Mouse (Mus musculus) thymus, adult 2 months (tissue): Measurements from ENCODE around the gene Mapk12. TPM values are rescaled to one million over a fixed set of nuclear protein-coding genes. Genes with fewer than 3 reads are reported as not detected.

Experiments
- DNase-seq: peaks from one replicate; pipeline ENCODE4 v3.0.0; 2021
- H3K27ac ChIP-seq: fragments of 200-500 bp; 2 replicates; pipeline ENCODE4 v1.5.1; 2012; ENCODE audit warnings: low read length, control low read depth; ENCODE audit not compliant: control insufficient read depth, insufficient read depth
- H3K27me3 ChIP-seq: fragments of 200-500 bp; 2 replicates; pipeline ENCODE4 v1.6.1; 2012; ENCODE audit warnings: mild to moderate bottlenecking, low read length, moderate library complexity, mixed read lengths; ENCODE audit not compliant: control insufficient read depth, insufficient read depth
- H3K36me3 ChIP-seq: fragments of 200-500 bp; 2 replicates; pipeline ENCODE4 v1.6.1; 2012; ENCODE audit warnings: mild to moderate bottlenecking, low read length, moderate library complexity; ENCODE audit not compliant: control insufficient read depth, insufficient read depth
- H3K4me1 ChIP-seq: fragments of 200-500 bp; replicated peaks from 2 replicates; pipeline ENCODE4 v1.6.1; 2012; ENCODE audit warnings: low read length; ENCODE audit not compliant: control insufficient read depth, insufficient read depth
- H3K4me3 ChIP-seq: fragments of 200-500 bp; 2 replicates; pipeline ENCODE4 v1.5.1; 2012; ENCODE audit warnings: mild to moderate bottlenecking, low read length, control low read depth, moderate library complexity; ENCODE audit not compliant: control insufficient read depth, insufficient read depth
- CTCF ChIP-seq: fragments of 200-500 bp; IDR thresholded peaks from 2 replicates; pipeline ENCODE4 v1.5.1; 2012; ENCODE audit warnings: mild to moderate bottlenecking, control low read depth, low read length, moderate library complexity, borderline replicate concordance; ENCODE audit not compliant: control insufficient read depth, poor library complexity, insufficient read depth; ENCODE audit errors: extremely low read depth
- POLR2A ChIP-seq: fragments of 200-500 bp; IDR thresholded peaks from 2 replicates; pipeline ENCODE4 v1.6.1; 2012; ENCODE audit warnings: mild to moderate bottlenecking, low read length, control low read depth, moderate library complexity; ENCODE audit not compliant: control insufficient read depth, poor library complexity, insufficient read depth; ENCODE audit errors: extremely low read depth
- WGBS: fragments of 180-500 bp; shearing (Covaris S2); methylation state at CpG from one replicate; pipeline ENCODE4 v1.1.7; 2018; 5-methylcytosine and 5-hydroxymethylcytosine counted together
- polyA plus RNA-seq: library from polyadenylated mRNA; depleted of rRNA; stranded (reverse); fragments of >200 nt; gene quantifications from 2 replicates; pipeline ENCODE4 v1.2.3, GENCODE M21; 2012

Mapk12 gene
- polyA plus RNA-seq, 1 experiment = 2.9 TPM

DNA sequence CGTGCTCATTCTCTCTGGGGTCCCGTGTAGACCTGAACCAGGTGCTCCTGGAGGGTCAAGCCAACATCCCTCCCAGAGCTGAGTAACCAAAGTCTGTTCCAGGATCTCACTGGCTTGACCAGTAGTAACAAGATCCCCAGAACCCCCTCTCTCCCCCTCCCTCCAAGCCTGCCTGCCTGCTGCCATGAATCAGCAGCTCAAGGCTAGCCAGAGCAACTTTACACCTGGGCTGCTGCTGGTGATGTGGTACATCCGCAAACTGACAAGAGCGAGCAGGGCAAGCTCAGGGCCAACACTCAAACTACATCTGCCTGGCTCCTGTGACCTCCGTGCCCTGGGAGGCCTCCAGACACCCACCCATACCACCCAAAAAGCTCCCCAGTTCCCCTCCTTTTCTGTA, 940 bp upstream of the Mapk12 start:
- H3K4me1 ChIP-seq = peaks cover 17% of the 10 kb centered on the region
- peaks cover 19% of the 10 kb centered on the region; the same call in 1 of the 2 replicates for H3K27me3 ChIP-seq
- TF ChIP-seq POLR2A (no peak), CTCF (no peak)
- no peak for DNase-seq
- WGBS = 13% methylated on average over 5 of the region's 5 CpGs
- no peak overlapping the region for H3K27ac ChIP-seq
- no peak overlapping the region for H3K4me3 ChIP-seq
- no peaks in the 10 kb centered on the region for H3K36me3 ChIP-seq

DNA sequence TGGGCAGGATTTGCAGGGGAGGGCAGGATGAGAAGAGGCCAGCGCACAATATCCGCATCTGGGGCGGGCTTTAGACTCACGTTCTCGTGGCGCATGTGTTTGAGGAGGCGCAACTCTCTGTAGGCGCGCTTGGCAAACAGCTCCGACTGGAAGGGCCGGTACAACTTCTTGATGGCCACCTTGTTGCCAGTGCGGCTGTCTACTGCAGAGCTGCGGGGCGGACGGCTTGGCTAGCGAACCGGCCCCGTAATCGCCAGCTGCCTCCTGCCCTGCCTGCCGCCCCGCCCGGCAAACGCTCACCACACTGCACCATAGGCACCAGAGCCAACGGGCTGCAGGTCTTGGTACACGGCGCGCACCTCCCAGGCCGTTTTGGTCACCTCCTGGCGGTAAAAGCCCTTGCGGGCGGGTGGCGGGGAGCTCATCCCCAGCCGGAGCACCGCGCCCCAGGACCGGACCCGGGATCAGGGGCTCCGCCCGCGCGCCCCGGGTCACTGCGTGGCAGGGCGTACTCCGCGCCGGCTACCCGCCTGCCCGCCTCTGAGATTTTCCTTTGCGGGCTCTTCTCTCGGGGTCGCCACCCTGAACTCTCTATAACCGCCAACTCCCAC, 350 bp downstream of the Mapk12 start:
- Histone ChIP-seq H3K4me3 (peak overlapping the region; percentile 15; the same call in 1 of the 2 replicates), H3K27ac (no peak overlapping the region), H3K27me3 (peaks cover 19% of the 10 kb centered on the region; the same call in 1 of the 2 replicates), H3K4me1 (peaks cover 9% of the 10 kb centered on the region), H3K36me3 (no peaks in the 10 kb centered on the region)
- TF ChIP-seq CTCF = no peak
- TF ChIP-seq POLR2A = no peak
- DNase-seq = no peak
- 2% methylated on average over 53 of the region's 53 CpGs for WGBS

DNA sequence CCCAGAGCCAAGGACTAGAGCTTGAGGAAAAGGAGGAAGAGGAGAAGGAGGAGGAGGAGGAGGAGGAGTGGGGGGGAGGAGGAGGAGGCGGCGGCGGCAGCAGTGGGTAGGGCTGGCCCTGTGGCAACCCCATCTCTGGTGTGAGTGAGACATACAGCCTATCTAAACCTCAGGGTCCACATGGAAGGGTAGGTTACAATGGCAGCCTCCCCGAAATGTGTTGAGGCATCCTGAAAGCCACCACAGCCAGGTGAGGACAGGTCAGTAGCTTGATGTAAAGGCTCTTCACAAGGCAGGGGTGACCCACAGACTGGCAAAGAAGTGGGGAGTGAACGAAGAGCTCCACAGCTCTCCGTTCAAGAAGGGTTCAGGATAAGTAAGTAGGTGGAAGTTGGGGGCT, 2.0 kb downstream of the Mapk12 start:
- H3K27me3 ChIP-seq = peaks cover 16% of the 10 kb centered on the region; the same call in 1 of the 2 replicates
- no peak for DNase-seq
- TF ChIP-seq CTCF (no peak), POLR2A (no peak)
- H3K4me3 ChIP-seq = no peak overlapping the region
- no peak overlapping the region for H3K27ac ChIP-seq
- WGBS = 88% methylated on average over 6 of the region's 6 CpGs
- H3K36me3 ChIP-seq = no peaks in the 10 kb centered on the region
- H3K4me1 ChIP-seq = 0 out of 2 replicates have a peak, but pooled peaks cover 5% of the 10 kb centered on the region

DNA sequence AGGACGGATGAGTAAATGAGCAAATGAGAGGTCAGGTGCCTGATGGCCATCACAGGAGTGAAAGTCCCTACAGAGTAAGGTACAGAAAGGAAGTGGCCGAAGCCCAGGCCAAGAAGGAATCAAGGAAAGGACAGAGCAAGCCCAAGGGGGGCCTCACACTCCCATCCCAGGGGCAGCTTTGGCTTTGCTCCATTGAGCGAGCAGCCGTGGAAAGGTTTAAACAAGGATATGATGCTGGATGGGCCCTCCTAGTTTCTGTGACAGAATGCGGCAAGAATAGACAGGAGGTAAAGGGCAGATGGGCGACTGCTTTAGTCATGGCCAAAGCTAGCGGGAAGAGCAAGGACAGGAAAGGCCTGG, 2.5 kb downstream of the Mapk12 start:
- Histone ChIP-seq H3K4me3 (no peak overlapping the region), H3K4me1 (0 out of 2 replicates have a peak, but pooled peaks cover 5% of the 10 kb centered on the region), H3K27ac (no peak overlapping the region), H3K27me3 (peaks cover 16% of the 10 kb centered on the region; the same call in 1 of the 2 replicates), H3K36me3 (no peaks in the 10 kb centered on the region)
- 95% methylated on average over 7 of the region's 7 CpGs for WGBS
- DNase-seq = no peak
- TF ChIP-seq POLR2A (no peak), CTCF (no peak)

DNA sequence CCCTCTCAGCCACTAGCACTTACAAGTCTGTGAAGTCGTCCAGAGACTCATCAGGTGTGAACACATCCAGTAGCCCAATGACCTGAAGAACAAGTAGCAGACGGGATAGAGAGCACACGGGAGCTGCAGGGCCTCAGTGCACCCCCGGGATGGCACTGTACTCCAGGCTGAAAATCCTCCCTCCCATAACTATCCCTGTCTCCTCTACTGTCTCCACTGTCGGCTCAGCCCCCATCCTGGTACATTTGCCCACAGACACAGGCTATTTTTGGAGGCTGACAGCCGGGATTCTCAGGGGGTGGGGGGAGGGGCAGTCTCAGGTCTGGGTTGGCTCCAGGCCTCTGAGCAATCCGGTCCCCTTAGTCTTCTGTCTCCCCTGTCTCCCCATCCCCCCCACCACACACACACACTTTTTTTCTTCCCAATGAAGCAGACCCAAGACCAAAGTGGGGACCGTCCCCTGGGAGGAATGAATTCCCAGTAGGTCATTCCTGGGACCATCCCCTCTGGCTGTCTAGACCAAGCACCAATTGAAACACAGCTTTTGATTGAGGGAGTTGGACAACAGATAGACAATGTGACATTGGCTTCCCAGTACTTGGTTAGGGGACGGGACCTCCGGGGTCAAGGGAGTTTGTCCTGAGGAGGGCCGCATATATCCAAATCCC, 3.0 kb downstream of the Mapk12 start:
- Histone ChIP-seq H3K4me3 (no peak overlapping the region), H3K4me1 (0 out of 2 replicates have a peak, but pooled peaks cover 5% of the 10 kb centered on the region), H3K27me3 (peaks cover 16% of the 10 kb centered on the region; the same call in 1 of the 2 replicates), H3K27ac (no peak overlapping the region), H3K36me3 (no peaks in the 10 kb centered on the region)
- no peak for DNase-seq
- 85% methylated on average over 11 of the region's 11 CpGs for whole genome bisulfite sequencing
- TF ChIP-seq CTCF = no peak
- no peak for TF ChIP-seq POLR2A

DNA sequence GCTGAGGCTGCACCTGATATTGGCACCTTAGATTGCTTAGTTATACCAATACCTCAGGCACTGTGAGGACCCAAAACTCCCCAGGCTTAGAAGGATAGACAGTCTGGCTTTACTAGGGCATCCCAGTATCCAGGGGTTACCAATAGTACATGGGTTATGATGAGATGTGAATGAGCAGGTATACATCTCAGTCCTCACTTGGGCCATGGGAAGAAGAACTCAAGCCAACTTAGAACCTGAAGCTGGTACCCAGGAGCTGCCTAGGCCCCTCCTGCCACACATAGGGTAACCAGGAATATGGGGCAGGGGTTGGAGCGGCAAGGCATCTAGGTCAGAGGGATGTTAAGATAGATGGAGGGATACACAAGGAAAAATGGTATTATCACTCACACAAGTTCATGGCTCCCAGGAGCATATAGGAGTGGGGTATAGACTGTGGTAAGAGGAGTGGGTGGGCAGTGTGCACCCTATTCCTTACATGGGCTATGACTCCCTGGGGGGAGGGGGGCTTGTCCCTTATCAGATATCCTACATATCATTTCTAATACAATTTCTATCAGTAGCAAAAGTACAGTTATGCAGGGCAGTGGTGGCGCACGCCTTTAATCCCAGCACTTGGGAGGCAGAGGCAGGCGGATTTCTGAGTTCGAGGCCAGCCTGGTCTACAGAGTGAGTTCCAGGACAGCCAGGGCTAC, 3.9 kb downstream of the Mapk12 start:
- no peak for DNase-seq
- no peak overlapping the region for H3K27ac ChIP-seq
- 97% methylated on average over 5 of the region's 5 CpGs for WGBS
- H3K4me1 ChIP-seq = peaks cover 8% of the 10 kb centered on the region
- no peak overlapping the region for H3K4me3 ChIP-seq
- TF ChIP-seq CTCF = no peak
- no peak for TF ChIP-seq POLR2A
- no peaks in the 10 kb centered on the region for H3K36me3 ChIP-seq
- H3K27me3 ChIP-seq = peaks cover 16% of the 10 kb centered on the region; the same call in 1 of the 2 replicates
